Mouse (Mus musculus) forebrain, embryonic 13.5 days (tissue): ENCODE measurements around the gene Agpat3. TPM values are rescaled to one million over a fixed set of nuclear protein-coding genes. Genes with fewer than 3 reads are reported as not detected.

Experiments used
- ATAC-seq: fragments of 200-750 bp; cut with Nextera tagmentation; 2 replicates; pipeline ENCODE4 v1.8.0; 2017
- H3K27ac ChIP-seq: fragments of 300-500 bp; sonication (generic); 2 replicates; pipeline ENCODE4 v1.5.1; 2015; ENCODE audit warnings: inconsistent platforms, mild to moderate bottlenecking, moderate library complexity
- H3K27me3 ChIP-seq: fragments of 300-500 bp; sonication (generic); 2 replicates; pipeline ENCODE4 v1.6.1; 2015; ENCODE audit warnings: mild to moderate bottlenecking, inconsistent platforms
- H3K36me3 ChIP-seq: fragments of 300-500 bp; sonication (generic); 2 replicates; pipeline ENCODE4 v1.6.1; 2015; ENCODE audit warnings: mild to moderate bottlenecking, inconsistent platforms; ENCODE audit not compliant: poor library complexity, severe bottlenecking
- H3K4me1 ChIP-seq: fragments of 300-500 bp; sonication (generic); 2 replicates; pipeline ENCODE4 v1.6.1; 2015; ENCODE audit warnings: inconsistent platforms
- H3K4me2 ChIP-seq: fragments of 300-500 bp; sonication (generic); 2 replicates; pipeline ENCODE4 v1.6.1; 2015; ENCODE audit warnings: inconsistent platforms, mild to moderate bottlenecking, moderate library complexity
- H3K4me3 ChIP-seq: fragments of 300-500 bp; sonication (generic); 2 replicates; pipeline ENCODE4 v1.5.1; 2015; ENCODE audit warnings: mild to moderate bottlenecking, inconsistent platforms
- H3K9ac ChIP-seq: fragments of 300-500 bp; sonication (generic); 2 replicates; pipeline ENCODE4 v1.6.1; 2015; ENCODE audit warnings: mild to moderate bottlenecking, inconsistent platforms
- H3K9me3 ChIP-seq: fragments of 300-500 bp; sonication (generic); replicated peaks from 2 replicates; pipeline ENCODE4 v1.6.1; 2016; ENCODE audit warnings: inconsistent platforms
- WGBS: fragments of 180-500 bp; shearing (Covaris S2); methylation state at CpG from one replicate; pipeline ENCODE4 v1.1.7; 2015; 5-methylcytosine and 5-hydroxymethylcytosine counted together
- polyA plus RNA-seq: library from polyadenylated mRNA; unstranded; fragments of >200 nt; fragmentation: Nextera tagmentation; extraction: Ambion mirVana; gene quantifications from 2 replicates; pipeline ENCODE4 v1.2.1, GENCODE M21; 2015

Gene Agpat3
- polyA plus RNA-seq, 1 experiment from 2014 or later = 50.0 TPM

- H3K4me2 ChIP-seq = no peak overlapping the region
- H3K9me3 ChIP-seq = no peaks in the 10 kb centered on the region
- WGBS = 91% methylated on average over 8 of the region's 8 CpGs
- no peaks in the 10 kb centered on the region for H3K27me3 ChIP-seq
- H3K36me3 ChIP-seq = peaks cover 11% of the 10 kb centered on the region; the same call in 1 of the 2 replicates
- ATAC-seq = no peak
- H3K9ac ChIP-seq = no peak overlapping the region
- no peak overlapping the region for H3K4me3 ChIP-seq
- peaks cover 4% of the 10 kb centered on the region; the same call in 1 of the 2 replicates for H3K4me1 ChIP-seq
- H3K27ac ChIP-seq = no peak overlapping the region
Observed at GRCm38 (mm10) chr10:78236885-78237629, 115.2 kb downstream of the Agpat3 start.

DNA sequence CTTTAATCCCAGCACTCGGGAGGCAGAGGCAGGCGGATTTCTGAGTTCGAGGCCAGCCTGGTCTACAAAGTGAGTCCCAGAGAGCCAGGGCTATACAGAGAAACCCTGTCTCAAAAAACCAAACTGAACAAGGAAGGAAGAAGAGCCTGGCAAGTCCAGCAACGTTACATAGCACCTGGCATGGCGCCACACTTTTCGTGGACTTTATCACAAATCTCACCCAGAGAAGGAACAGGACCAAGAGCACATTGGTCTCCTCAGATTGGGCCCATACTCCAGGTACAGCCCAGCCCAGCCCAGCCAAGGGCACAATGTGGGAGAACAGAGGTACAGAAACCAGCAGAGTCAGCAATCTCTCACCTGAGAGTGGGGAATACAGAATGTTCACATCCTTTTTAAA lies 118.5 kb downstream of the Agpat3 start:
- H3K27ac ChIP-seq = no peak overlapping the region
- H3K27me3 ChIP-seq = no peaks in the 10 kb centered on the region
- H3K4me2 ChIP-seq = no peak overlapping the region
- H3K4me1 ChIP-seq = peaks cover 4% of the 10 kb centered on the region; the same call in 1 of the 2 replicates
- no peak overlapping the region for H3K4me3 ChIP-seq
- no peak for ATAC-seq
- no peak overlapping the region for H3K9ac ChIP-seq
- 91% methylated on average over 6 of the region's 6 CpGs for WGBS
- H3K36me3 ChIP-seq = peaks cover 26% of the 10 kb centered on the region
- no peaks in the 10 kb centered on the region for H3K9me3 ChIP-seq

DNA sequence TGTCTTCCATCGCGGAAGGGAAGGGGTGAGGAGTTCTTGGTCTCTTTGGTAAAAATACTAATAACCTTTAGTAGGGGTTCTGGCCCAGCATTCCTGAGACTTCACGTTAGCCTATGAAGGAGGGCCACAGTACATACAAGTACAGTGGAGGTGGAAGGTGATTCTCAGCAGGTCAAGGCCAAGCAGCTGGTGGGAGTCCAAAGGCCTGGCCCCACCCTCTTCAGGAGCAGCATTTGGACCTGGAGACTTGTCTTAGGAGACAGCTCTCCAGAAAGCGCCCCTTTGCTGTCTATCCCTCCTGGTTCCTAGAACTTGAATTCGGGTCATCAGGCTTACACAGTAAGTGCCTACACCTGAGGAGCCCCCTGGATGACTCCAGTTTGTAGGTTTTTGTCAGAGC lies 119.1 kb downstream of the Agpat3 start:
- H3K9me3 ChIP-seq = no peaks in the 10 kb centered on the region
- H3K4me3 ChIP-seq = no peak overlapping the region

DNA sequence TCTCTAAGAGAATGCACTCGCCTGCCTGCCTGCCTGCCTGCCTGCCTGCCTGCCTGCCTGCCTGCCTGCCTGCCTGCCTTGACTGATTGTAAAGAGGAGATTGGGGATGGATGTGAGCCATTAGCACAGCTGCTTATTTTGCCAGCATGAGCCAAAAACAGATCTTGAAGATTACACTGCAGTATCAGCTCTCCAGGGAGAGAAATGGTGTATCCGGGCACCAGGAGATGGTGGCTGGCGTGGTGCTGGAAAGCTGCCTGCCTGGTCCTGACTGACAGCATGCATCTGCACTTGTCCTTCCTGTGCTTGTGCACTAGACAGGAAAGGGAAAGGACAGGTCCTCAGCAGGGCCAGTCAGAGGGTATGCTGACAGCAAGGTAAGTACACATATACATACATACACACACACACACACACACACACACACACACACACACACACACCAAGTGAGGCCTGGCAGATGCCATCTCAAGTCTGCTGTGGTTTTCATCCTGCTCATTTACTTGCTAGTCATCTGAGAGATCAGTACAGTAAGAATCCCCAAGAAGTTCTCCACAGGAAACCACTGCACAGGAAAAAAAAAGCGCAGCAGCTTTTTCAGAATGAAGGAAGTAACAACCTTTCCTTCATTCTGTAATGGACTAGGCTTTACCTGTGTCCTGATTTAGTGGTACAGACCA lies 119.8 kb downstream of the Agpat3 start:
- H3K27ac ChIP-seq = no peak overlapping the region

More for the DNA sequence above, 119.1 kb downstream of the Agpat3 start:
- no peaks in the 10 kb centered on the region for H3K27me3 ChIP-seq
- peaks cover 4% of the 10 kb centered on the region; the same call in 1 of the 2 replicates for H3K4me1 ChIP-seq
- no peak for ATAC-seq
- H3K36me3 ChIP-seq = peaks cover 26% of the 10 kb centered on the region
- no peak overlapping the region for H3K9ac ChIP-seq
- no peak overlapping the region for H3K4me2 ChIP-seq
- H3K27ac ChIP-seq = peak overlapping the region; percentile 54
- 95% methylated on average over 5 of the region's 5 CpGs for WGBS

GRCm38 (mm10) chr10:78228560-78228928 lies 123.7 kb downstream of the Agpat3 start:
- Histone ChIP-seq H3K27me3 (no peaks in the 10 kb centered on the region), H3K27ac (no peak overlapping the region), H3K4me2 (no peak overlapping the region), H3K36me3 (peaks cover 43% of the 10 kb centered on the region), H3K4me1 (no peaks in the 10 kb centered on the region), H3K9me3 (no peaks in the 10 kb centered on the region), H3K4me3 (no peak overlapping the region), H3K9ac (no peak overlapping the region)
- WGBS = 90% methylated on average over 5 of the region's 5 CpGs
- no peak for ATAC-seq

More for the DNA sequence above, 119.8 kb downstream of the Agpat3 start:
- peaks cover 31% of the 10 kb centered on the region for H3K36me3 ChIP-seq
- no peaks in the 10 kb centered on the region for H3K27me3 ChIP-seq
- 87% methylated on average over 4 of the region's 4 CpGs for WGBS
- H3K4me3 ChIP-seq = no peak overlapping the region
- no peak overlapping the region for H3K4me2 ChIP-seq
- peaks cover 4% of the 10 kb centered on the region; the same call in 1 of the 2 replicates for H3K4me1 ChIP-seq
- ATAC-seq = no peak
- no peaks in the 10 kb centered on the region for H3K9me3 ChIP-seq
- no peak overlapping the region for H3K9ac ChIP-seq

GRCm38 (mm10) chr10:78227875-78228559 lies 124.3 kb downstream of the Agpat3 start:
- H3K9ac ChIP-seq = no peak overlapping the region
- H3K27me3 ChIP-seq = no peaks in the 10 kb centered on the region
- H3K36me3 ChIP-seq = peaks cover 47% of the 10 kb centered on the region
- no peak overlapping the region for H3K4me2 ChIP-seq
- no peak for ATAC-seq
- WGBS = 89% methylated on average over 8 of the region's 8 CpGs
- H3K4me3 ChIP-seq = no peak overlapping the region
- H3K27ac ChIP-seq = no peak overlapping the region
- no peaks in the 10 kb centered on the region for H3K9me3 ChIP-seq
- H3K4me1 ChIP-seq = no peaks in the 10 kb centered on the region

- no peak overlapping the region for H3K4me3 ChIP-seq
- H3K4me1 ChIP-seq = no peaks in the 10 kb centered on the region
- H3K27ac ChIP-seq = no peak overlapping the region
- H3K36me3 ChIP-seq = peaks cover 67% of the 10 kb centered on the region
- no peaks in the 10 kb centered on the region for H3K27me3 ChIP-seq
- no peaks in the 10 kb centered on the region for H3K9me3 ChIP-seq
- WGBS = 93% methylated on average over 6 of the region's 6 CpGs
- no peak overlapping the region for H3K4me2 ChIP-seq
- ATAC-seq = no peak
- no peak overlapping the region for H3K9ac ChIP-seq
Observed at GRCm38 (mm10) chr10:78224136-78224535, 128.2 kb downstream of the Agpat3 start.

GRCm38 (mm10) chr10:78222908-78223307 lies 129.4 kb downstream of the Agpat3 start:
- no peak overlapping the region for H3K9ac ChIP-seq
- no peak overlapping the region for H3K4me2 ChIP-seq
- H3K9me3 ChIP-seq = no peaks in the 10 kb centered on the region
- H3K4me1 ChIP-seq = no peaks in the 10 kb centered on the region
- no peak for ATAC-seq
- H3K27ac ChIP-seq = no peak overlapping the region
- 91% methylated on average over 4 of the region's 4 CpGs for WGBS
- H3K27me3 ChIP-seq = no peaks in the 10 kb centered on the region
- peaks cover 67% of the 10 kb centered on the region for H3K36me3 ChIP-seq
- no peak overlapping the region for H3K4me3 ChIP-seq

GRCm38 (mm10) chr10:78221315-78221714 lies 131.0 kb downstream of the Agpat3 start:
- Histone ChIP-seq H3K4me3 (no peak overlapping the region), H3K27me3 (no peaks in the 10 kb centered on the region), H3K36me3 (peaks cover 76% of the 10 kb centered on the region), H3K27ac (no peak overlapping the region), H3K9me3 (no peaks in the 10 kb centered on the region), H3K4me2 (no peak overlapping the region), H3K4me1 (no peaks in the 10 kb centered on the region), H3K9ac (no peak overlapping the region)
- 92% methylated on average over 7 of the region's 7 CpGs for WGBS
- ATAC-seq = no peak

DNA sequence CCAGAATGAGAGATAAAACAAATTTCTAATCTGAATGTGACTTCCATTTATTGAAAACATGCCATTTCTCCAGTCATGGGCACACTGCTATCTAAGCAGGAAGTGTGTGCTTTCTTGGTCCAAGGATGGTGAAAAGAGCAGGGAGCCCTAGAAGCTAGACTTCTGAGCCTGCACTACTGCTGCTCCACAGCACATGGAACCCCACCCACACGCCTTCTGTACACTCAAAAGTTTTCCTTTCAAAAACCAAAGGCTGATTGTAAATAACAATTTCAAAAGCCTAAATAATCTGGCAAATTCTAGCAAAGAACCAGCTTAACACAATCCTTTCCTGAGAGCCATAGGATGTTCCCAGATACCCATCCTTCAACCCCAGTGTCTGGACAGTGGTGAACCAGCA lies 132.8 kb downstream of the Agpat3 start:
- peaks cover 84% of the 10 kb centered on the region for H3K36me3 ChIP-seq
- ATAC-seq = no peak
- H3K27me3 ChIP-seq = no peaks in the 10 kb centered on the region
- 91% methylated on average over 1 of the region's 1 CpGs for WGBS
- H3K9me3 ChIP-seq = no peaks in the 10 kb centered on the region
- no peaks in the 10 kb centered on the region for H3K4me1 ChIP-seq
- no peak overlapping the region for H3K4me2 ChIP-seq
- H3K27ac ChIP-seq = no peak overlapping the region
- H3K4me3 ChIP-seq = no peak overlapping the region
- H3K9ac ChIP-seq = no peak overlapping the region
